Mouse (Mus musculus) testis, adult 2 months (tissue): ENCODE results near the gene Sgca. TPM values are rescaled to one million over a fixed set of nuclear protein-coding genes. Genes with fewer than 3 reads are reported as not detected.

Source experiments
- H3K27ac ChIP-seq: fragments of 200-500 bp; 2 replicates; pipeline ENCODE4 v1.5.1; 2012; ENCODE audit warnings: low read depth, low read length; ENCODE audit not compliant: control insufficient read depth, insufficient read depth
- H3K27me3 ChIP-seq: fragments of 200-500 bp; 2 replicates; pipeline ENCODE4 v1.6.1; 2012; ENCODE audit warnings: mild to moderate bottlenecking, low read length, moderate library complexity; ENCODE audit not compliant: control insufficient read depth, insufficient read depth
- H3K36me3 ChIP-seq: fragments of 200-500 bp; 2 replicates; pipeline ENCODE4 v1.6.1; 2012; ENCODE audit warnings: mild to moderate bottlenecking, low read length; ENCODE audit not compliant: control insufficient read depth, insufficient read depth
- H3K4me1 ChIP-seq: fragments of 200-500 bp; 2 replicates; pipeline ENCODE4 v1.6.1; 2012; ENCODE audit warnings: low read length; ENCODE audit not compliant: control insufficient read depth, insufficient read depth
- H3K4me3 ChIP-seq: fragments of 200-500 bp; 2 replicates; pipeline ENCODE4 v1.5.1; 2012; ENCODE audit warnings: low read depth, mild to moderate bottlenecking, low read length, moderate library complexity, mixed read lengths; ENCODE audit not compliant: control insufficient read depth
- CTCF ChIP-seq: fragments of 200-500 bp; IDR thresholded peaks from 2 replicates; pipeline ENCODE4 v1.5.1; 2012; ENCODE audit warnings: low read depth, mild to moderate bottlenecking, inconsistent platforms, low read length, moderate library complexity; ENCODE audit not compliant: control insufficient read depth, insufficient read depth, insufficient replicate concordance
- POLR2A ChIP-seq: fragments of 200-500 bp; IDR thresholded peaks from 2 replicates; pipeline ENCODE4 v1.6.1; 2012; ENCODE audit warnings: low read depth, mild to moderate bottlenecking, inconsistent platforms, low read length, moderate library complexity; ENCODE audit not compliant: control insufficient read depth
- polyA plus RNA-seq: library from polyadenylated mRNA; depleted of rRNA; stranded (reverse); fragments of >200 nt; gene quantifications from 2 replicates; pipeline ENCODE4 v1.2.3, GENCODE M21; 2012

The Sgca gene
- polyA plus RNA-seq, 1 experiment = 27.5 TPM

- TF ChIP-seq CTCF = no peak
- H3K27ac ChIP-seq = no peak overlapping the region
- no peak overlapping the region for H3K4me3 ChIP-seq
- H3K4me1 ChIP-seq = peaks cover 8% of the 10 kb centered on the region
- no peaks in the 10 kb centered on the region for H3K27me3 ChIP-seq
- H3K36me3 ChIP-seq = no peaks in the 10 kb centered on the region
These were observed 21.0 kb downstream of the Sgca start for GRCm38 (mm10) chr11:94955103-94955502.

GRCm38 (mm10) chr11:94952169-94952568 is 24.0 kb downstream of the Sgca start:
- Histone ChIP-seq H3K27ac (no peak overlapping the region), H3K36me3 (no peaks in the 10 kb centered on the region), H3K4me3 (no peak overlapping the region), H3K27me3 (no peaks in the 10 kb centered on the region), H3K4me1 (no peaks in the 10 kb centered on the region; the same call in 1 of the 2 replicates)
- no peak for TF ChIP-seq POLR2A
- no peak for TF ChIP-seq CTCF

GRCm38 (mm10) chr11:94945236-94945635 is 30.9 kb downstream of the Sgca start:
- H3K27me3 ChIP-seq = no peaks in the 10 kb centered on the region
- H3K4me3 ChIP-seq = no peak overlapping the region
- H3K4me1 ChIP-seq = no peaks in the 10 kb centered on the region
- TF ChIP-seq POLR2A (no peak), CTCF (no peak)
- H3K27ac ChIP-seq = no peak overlapping the region
- no peaks in the 10 kb centered on the region for H3K36me3 ChIP-seq

- H3K27me3 ChIP-seq = no peaks in the 10 kb centered on the region
- no peak overlapping the region for H3K4me3 ChIP-seq
- H3K27ac ChIP-seq = no peak overlapping the region
- H3K36me3 ChIP-seq = no peaks in the 10 kb centered on the region
- no peaks in the 10 kb centered on the region for H3K4me1 ChIP-seq
- no peak for TF ChIP-seq POLR2A
- TF ChIP-seq CTCF = no peak
These were observed 31.8 kb downstream of the Sgca start for GRCm38 (mm10) chr11:94944295-94944694.

- peaks cover 3% of the 10 kb centered on the region for H3K4me1 ChIP-seq
- H3K36me3 ChIP-seq = no peaks in the 10 kb centered on the region
- no peak overlapping the region for H3K4me3 ChIP-seq
- no peak overlapping the region; the same call in 1 of the 2 replicates for H3K27ac ChIP-seq
- TF ChIP-seq CTCF (no peak), POLR2A (no peak)
- no peaks in the 10 kb centered on the region for H3K27me3 ChIP-seq
These were observed 33.1 kb downstream of the Sgca start for GRCm38 (mm10) chr11:94943054-94943453.

- Histone ChIP-seq H3K36me3 (no peaks in the 10 kb centered on the region), H3K27ac (no peak overlapping the region; the same call in 1 of the 2 replicates)
These were observed 33.7 kb downstream of the Sgca start for GRCm38 (mm10) chr11:94942282-94943023.

GRCm38 (mm10) chr11:94941776-94942175 is 34.4 kb downstream of the Sgca start:
- no peak overlapping the region for H3K27ac ChIP-seq
- no peaks in the 10 kb centered on the region for H3K27me3 ChIP-seq
- H3K36me3 ChIP-seq = no peaks in the 10 kb centered on the region

More at GRCm38 (mm10) chr11:94942282-94943023, 33.7 kb downstream of the Sgca start:
- Histone ChIP-seq H3K4me3 (no peak overlapping the region), H3K27me3 (no peaks in the 10 kb centered on the region), H3K4me1 (peaks cover 6% of the 10 kb centered on the region)
- TF ChIP-seq POLR2A (no peak), CTCF (no peak)

More at GRCm38 (mm10) chr11:94941776-94942175, 34.4 kb downstream of the Sgca start:
- no peak overlapping the region for H3K4me3 ChIP-seq
- peaks cover 6% of the 10 kb centered on the region for H3K4me1 ChIP-seq
- no peak for TF ChIP-seq POLR2A
- no peak for TF ChIP-seq CTCF
